In genomic region chr4:45452569-45453111, GRCm38 (mm10) we compare ENCODE assay signal across 8 mouse cellular contexts. TPM values are rescaled to one million over a fixed set of nuclear protein-coding genes. Genes with fewer than 3 reads are reported as not detected.
DNase-seq lines count a peak whose midpoint lies in the region; TF ChIP-seq lines count a peak whose summit lies in the region.

No protein-coding gene starts in this region.

- DNase-seq in layer of hippocampus, adult 11-12 months (ENCODE audit: low spot score): peak; percentile 57
- DNase-seq in layer of hippocampus, postnatal 10 days (ENCODE audit: low spot score in 2 of 2): no peak
- DNase-seq in embryo, embryonic 10.5 days (ENCODE audit: low spot score): peak; percentile 33
- DNase-seq in kidney, adult 18-20 months: peak; percentile 81
- DNase-seq in lung, adult 2 months: peak; percentile 61
- no peak for DNase-seq in thymus, postnatal 4 days
- DNase-seq in ovary, postnatal 36 days (ENCODE audit: low spot score): no peak
- DNase-seq in gastrocnemius, postnatal 25 days: no peak

- peaks cover 22% of the 10 kb centered on the region for H3K4me1 ChIP-seq in lung, adult 2 months (ENCODE audit: control insufficient read depth, insufficient read depth, low read length)

- peak overlapping the region; percentile 10 for H3K4me3 ChIP-seq in lung, adult 2 months (replicated peaks; ENCODE audit: extremely low read depth, low read depth, low read length)

- TF ChIP-seq POLR2A in lung, adult 2 months (IDR thresholded peaks at IDR 0.05; ENCODE audit: borderline replicate concordance, extremely low read depth, low read depth, low read length): 0 out of 2 replicates have a peak, but pooled peaks have one; percentile 9

- WGBS in lung, adult 2 months: 37% methylated on average over 7 of the region's 7 CpGs

- no peak for TF ChIP-seq CTCF in lung, adult 2 months (IDR thresholded peaks at IDR 0.05; ENCODE audit: insufficient read depth, low read length)

RNA-seq across cellular contexts. Expression of gene Slc25a51, which starts 44.1 kb away (rescaled TPM):
- total RNA-seq in layer of hippocampus, postnatal 10 days (2021): 100 to 1,000 TPM; 104 to 118 TPM
- polyA plus RNA-seq in lung, adult 2 months (2012; rRNA removed): 86.4 and 109 TPM in 2 replicates
- total RNA-seq in gastrocnemius, postnatal 25 days (2021): 10 to 100 TPM; 74.9 to 77.3 TPM

Comparison
In these comparisons a context has a peak if more than half of its experiments do, and no peak if none do; other contexts are left out.
1. DNase-seq: peak in layer of hippocampus, adult 11-12 months (single experiment), embryo, embryonic 10.5 days (single experiment), kidney, adult 18-20 months (single experiment) and lung, adult 2 months (single experiment); none in layer of hippocampus, postnatal 10 days (0 of 2), thymus, postnatal 4 days (single experiment), ovary, postnatal 36 days (single experiment) and gastrocnemius, postnatal 25 days (single experiment).